Mouse (Mus musculus) megakaryocyte, embryonic 14.5 days (primary cell): ENCODE data around the gene Pnpla3.

ENCODE experiments used
- FLI1 ChIP-seq: IDR thresholded peaks from 2 replicates; pipeline ENCODE4 v1.6.1; 2012; ENCODE audit warnings: low read length, inconsistent platforms, mixed read lengths
- GATA1 ChIP-seq: IDR thresholded peaks from 3 replicates; pipeline ENCODE4 v1.6.1; 2012; ENCODE audit warnings: mixed read lengths, low read length, inconsistent platforms, borderline replicate concordance

GRCm38 (mm10) chr15:84131096-84131786 lies 36.4 kb upstream of the Pnpla3 start:
- TF ChIP-seq GATA1 (no peak), FLI1 (no peak)
